Mouse (Mus musculus) lung, postnatal 14 days (tissue): ENCODE data around the gene Btrc.

Experiments used
- DNase-seq: peaks from one replicate; pipeline ENCODE4 v3.0.0; 2021

The Btrc gene

DNA sequence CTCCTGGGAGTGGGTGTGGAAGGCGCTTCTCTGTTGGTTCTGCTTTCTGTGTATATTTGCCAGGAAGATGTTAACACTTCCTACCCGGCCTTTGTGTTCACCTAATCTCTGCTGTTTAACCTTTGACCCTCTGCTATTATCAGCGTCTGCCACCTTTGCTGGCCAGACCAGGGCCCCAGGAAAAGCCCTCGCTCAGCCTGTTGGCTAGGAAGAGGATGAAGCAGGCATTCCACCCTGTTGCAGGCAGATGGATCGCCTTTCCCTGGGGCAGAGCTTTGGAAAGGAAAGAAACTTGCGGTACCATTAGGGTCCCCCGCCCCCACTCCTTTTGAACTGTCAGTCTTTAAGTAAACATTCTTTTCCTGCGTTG is 212.1 kb downstream of the Btrc start:
- DNase-seq: no peak

DNA sequence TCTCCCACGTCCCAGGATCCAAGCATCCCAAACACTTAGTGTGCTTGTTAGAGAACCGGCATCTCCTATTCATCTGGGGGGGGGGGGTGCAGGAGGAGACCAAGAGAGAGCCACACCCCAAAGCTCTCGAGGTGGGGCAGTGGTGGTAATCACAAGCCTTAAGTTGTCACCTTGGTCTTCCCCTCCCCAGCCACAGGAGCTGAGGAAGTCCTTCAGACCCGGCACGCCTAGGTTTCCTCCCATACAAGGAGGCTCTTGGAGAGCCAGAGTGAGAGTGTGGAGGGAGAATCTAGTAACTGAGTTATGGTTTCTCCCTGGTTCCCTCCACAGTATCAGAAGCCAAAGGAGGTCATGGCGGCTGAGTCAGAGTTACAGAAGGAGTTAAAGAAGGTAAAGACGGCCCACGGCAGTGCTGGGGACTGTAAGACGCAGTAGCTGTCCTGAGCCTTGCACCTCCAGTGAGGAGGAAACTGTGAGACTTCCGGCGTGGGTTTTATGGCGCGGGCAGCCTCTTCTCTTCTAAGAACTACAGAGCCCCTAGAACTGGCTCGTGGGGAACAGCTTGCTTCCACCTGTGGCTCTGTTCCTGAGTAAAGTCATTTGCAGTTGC is 213.7 kb downstream of the Btrc start:
- no peak for DNase-seq

DNA sequence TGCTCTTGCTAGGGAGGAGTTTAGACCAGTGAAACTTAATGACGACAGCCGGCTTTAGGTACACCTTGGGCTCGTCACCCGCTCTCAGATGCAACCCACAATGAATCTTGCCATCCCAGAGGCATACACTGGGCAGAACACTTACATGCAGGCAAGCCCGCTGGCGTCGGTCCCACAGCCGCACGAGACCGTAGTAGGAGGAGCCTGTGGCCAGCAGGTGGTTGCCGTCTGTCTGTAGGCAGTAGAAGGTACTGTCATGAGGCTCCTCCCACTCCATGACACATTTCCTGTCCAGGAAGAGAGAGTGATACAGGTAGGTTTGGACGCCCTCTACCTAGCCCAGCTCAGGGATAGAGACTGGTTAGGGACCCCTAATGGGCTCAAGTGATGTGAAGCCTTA is 215.4 kb downstream of the Btrc start:
- no peak for DNase-seq

DNA sequence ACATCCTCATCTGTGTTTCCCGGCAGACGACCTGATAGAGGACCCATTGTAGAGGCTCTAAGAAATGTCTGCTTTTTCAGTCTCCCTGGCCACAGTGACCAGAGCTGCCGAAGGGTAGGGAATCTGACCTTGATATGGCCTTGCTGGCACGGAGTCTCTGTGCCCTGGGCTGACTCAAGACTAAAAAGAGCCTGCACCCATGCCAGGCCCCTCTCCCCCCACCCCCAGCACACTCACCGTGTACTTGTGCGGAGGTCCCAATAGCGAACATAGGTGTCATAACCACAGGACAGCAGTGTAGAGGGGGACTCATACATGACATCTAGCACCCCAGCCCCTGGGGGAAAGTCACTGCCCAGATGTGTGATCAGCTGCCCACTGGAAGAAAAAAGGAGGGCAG is 215.9 kb downstream of the Btrc start:
- no peak for DNase-seq
